Mouse (Mus musculus): Measurements from ENCODE around the gene Arfrp1. TPM values are rescaled to one million over a fixed set of nuclear protein-coding genes. Genes with fewer than 3 reads are reported as not detected.

Arfrp1 gene
- total and polyA plus RNA-seq, 3 experiments, result 29.2 to 55.6 (median 46.0) TPM

DNA sequence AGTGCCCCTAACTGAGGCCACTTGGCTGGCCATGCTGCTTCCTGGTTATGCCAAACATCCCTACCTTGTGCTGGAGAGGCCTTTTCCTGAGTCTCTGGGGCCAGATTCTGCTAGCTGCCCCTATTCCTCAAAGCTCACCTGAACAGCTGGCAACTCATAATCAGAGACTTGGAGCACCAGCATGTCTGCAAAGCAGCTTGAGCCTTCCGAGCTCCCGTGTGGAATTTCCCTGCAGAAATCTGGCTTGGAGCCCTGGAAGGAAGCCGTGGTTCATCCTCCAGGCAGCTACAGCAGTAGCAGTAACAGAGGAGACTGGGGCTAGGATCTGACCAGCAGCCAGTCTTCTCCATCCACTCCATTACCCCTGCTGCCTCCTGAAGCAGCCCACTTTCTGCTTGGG, 20.7 kb upstream of the Arfrp1 start:
- H3K36me3 ChIP-seq (replicated peaks in 1 of 2; ENCODE audit: control insufficient read depth in 1 of 2, insufficient read depth in 1 of 2, low read length in 1 of 2), result peaks cover 47 to 88% of the 10 kb centered on the region in 2 experiments

DNA sequence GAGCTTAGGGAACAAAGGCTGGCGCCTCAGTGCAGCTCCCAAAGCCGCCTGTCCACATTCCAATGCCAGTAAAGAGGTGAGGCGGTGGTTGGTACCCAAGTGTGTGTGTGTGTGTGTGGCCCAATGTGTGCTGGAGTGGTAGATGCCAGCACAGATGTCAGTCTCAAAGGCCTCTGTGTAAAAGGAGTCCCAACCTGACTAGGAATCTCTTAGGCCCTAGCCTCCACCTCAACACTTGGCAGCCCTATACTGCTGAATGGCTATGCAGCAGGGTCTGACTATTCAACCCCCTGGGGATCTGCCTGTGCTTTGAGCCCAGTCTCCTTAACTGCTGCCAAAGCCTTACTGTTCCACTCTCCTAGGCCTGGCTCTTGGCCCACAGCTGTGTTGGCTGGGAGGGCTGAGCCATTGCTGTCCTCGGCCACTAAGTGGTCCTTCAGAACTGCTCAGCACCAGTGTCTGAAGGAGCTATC, 19.8 kb upstream of the Arfrp1 start:
- no peak overlapping the region for H3K4me2 ChIP-seq (ENCODE audit: insufficient read depth, low read depth, poor library complexity, severe bottlenecking)
- H3K27ac ChIP-seq (ENCODE audit: insufficient read depth, low read depth), result no peak overlapping the region
- H3K4me3 ChIP-seq (replicated peaks in 1 of 3; ENCODE audit: low read depth in 2 of 3, low read length in 2 of 3, poor library complexity in 1 of 3), result no peak overlapping the region
- no peaks in the 10 kb centered on the region for H3K27me3 ChIP-seq (replicated peaks)
- no peak for DNase-seq (ENCODE audit: extremely low read depth)
- TF ChIP-seq KAT2A (IDR thresholded peaks at IDR 0.05; ENCODE audit: insufficient replicate concordance, low read length) (no peak), SMC3 (IDR thresholded peaks at IDR 0.05; ENCODE audit: low read depth, low read length) (no peak), E2F4 (IDR thresholded peaks at IDR 0.05; ENCODE audit: insufficient replicate concordance, low read depth, low read length) (no peak), USF2 (conservative IDR thresholded peaks at IDR 0.05; ENCODE audit: low read depth, low read length) (no peak), MAFK (IDR thresholded peaks at IDR 0.05; ENCODE audit: insufficient replicate concordance, low read length) (no peak), ZC3H11A (IDR thresholded peaks at IDR 0.05; ENCODE audit: low read depth, low read length) (no peak), MYC (IDR thresholded peaks at IDR 0.05; ENCODE audit: low read depth, low read length) (no peak), IRF4 (IDR thresholded peaks at IDR 0.05; ENCODE audit: low read depth, low read length) (no peak), MXI1 (IDR thresholded peaks at IDR 0.05; ENCODE audit: low read depth, low read length) (no peak), ETS1 (conservative IDR thresholded peaks at IDR 0.05; ENCODE audit: low read depth, low read length) (no peak), SIN3A (IDR thresholded peaks at IDR 0.05; ENCODE audit: low read length) (no peak), NRF1 (IDR thresholded peaks at IDR 0.05; ENCODE audit: low read depth, low read length) (no peak), TBP (conservative IDR thresholded peaks at IDR 0.05; ENCODE audit: low read depth, low read length) (no peak), GABPA (IDR thresholded peaks at IDR 0.05; ENCODE audit: insufficient replicate concordance, low read depth, low read length) (no peak)
- H3K9ac ChIP-seq (ENCODE audit: insufficient read depth, low read depth), result no peak overlapping the region
- H3K4me1 ChIP-seq (ENCODE audit: control insufficient read depth in 1 of 2, insufficient read depth in 2 of 2), result peaks cover 19 to 31% of the 10 kb centered on the region in 2 experiments
- dilution Hi-C loops (cut with MboI; ENCODE audit: extremely low pct_ligation_motif_present, extremely low pct_unique_long_range_greater_than_20kb, low sequenced_read_pairs), result no loop called here
- in situ Hi-C loops (cut with MboI; ENCODE audit: low pct_ligation_motif_present, low pct_unique_long_range_greater_than_20kb, low sequenced_read_pairs), result no loop called here
- no peaks in the 10 kb centered on the region for H3K79me2 ChIP-seq (replicated peaks; ENCODE audit: control insufficient read depth, extremely low read depth, insufficient read depth, poor library complexity, severe bottlenecking)
- H3K9me3 ChIP-seq (replicated peaks; ENCODE audit: low read length), result no peaks in the 10 kb centered on the region
- peaks cover 52 to 88% of the 10 kb centered on the region in 2 experiments for H3K36me3 ChIP-seq (replicated peaks in 1 of 2; ENCODE audit: control insufficient read depth in 1 of 2, insufficient read depth in 1 of 2, low read length in 1 of 2)

More for the DNA sequence above, 20.7 kb upstream of the Arfrp1 start:
- H3K9me3 ChIP-seq (replicated peaks; ENCODE audit: low read length), result no peaks in the 10 kb centered on the region
- H3K4me1 ChIP-seq (ENCODE audit: control insufficient read depth in 1 of 2, insufficient read depth in 2 of 2), result peaks cover 14 to 22% of the 10 kb centered on the region in 2 experiments
- H3K9ac ChIP-seq (ENCODE audit: insufficient read depth, low read depth), result no peak overlapping the region
- DNase-seq (ENCODE audit: extremely low read depth), result no peak
- H3K79me2 ChIP-seq (replicated peaks; ENCODE audit: control insufficient read depth, extremely low read depth, insufficient read depth, poor library complexity, severe bottlenecking), result no peaks in the 10 kb centered on the region
- no peak overlapping the region for H3K4me2 ChIP-seq (ENCODE audit: insufficient read depth, low read depth, poor library complexity, severe bottlenecking)
- H3K4me3 ChIP-seq (replicated peaks in 1 of 3; ENCODE audit: low read depth in 2 of 3, low read length in 2 of 3, poor library complexity in 1 of 3), result no peak overlapping the region
- TF ChIP-seq POLR2AphosphoS2 (IDR thresholded peaks at IDR 0.05; ENCODE audit: low read depth, low read length), result no peak
- no peak for TF ChIP-seq NELFE (IDR thresholded peaks at IDR 0.05; ENCODE audit: low read depth, low read length)
- no peak for TF ChIP-seq CHD2 (IDR thresholded peaks at IDR 0.05; ENCODE audit: low read length)
- no peak for TF ChIP-seq USF2 (conservative IDR thresholded peaks at IDR 0.05; ENCODE audit: low read depth, low read length)
- no peak for TF ChIP-seq HCFC1 (IDR thresholded peaks at IDR 0.05; ENCODE audit: low read depth, low read length)
- no peak for TF ChIP-seq MXI1 (IDR thresholded peaks at IDR 0.05; ENCODE audit: low read depth, low read length)
- no peak for TF ChIP-seq NRF1 (IDR thresholded peaks at IDR 0.05; ENCODE audit: low read depth, low read length)
- no peak for TF ChIP-seq UBTF (IDR thresholded peaks at IDR 0.05; ENCODE audit: low read depth, low read length)
- no peak for TF ChIP-seq MEF2A (IDR thresholded peaks at IDR 0.05; ENCODE audit: borderline replicate concordance, low read depth, low read length)
- TF ChIP-seq POLR2A (IDR thresholded peaks at IDR 0.05; ENCODE audit: low read depth, low read length), result no peak
- TF ChIP-seq MAX (IDR thresholded peaks at IDR 0.05; ENCODE audit: low read length), result no peak
- TF ChIP-seq PAX5 (IDR thresholded peaks at IDR 0.05; ENCODE audit: low read length), result no peak
- dilution Hi-C loops (cut with MboI; ENCODE audit: extremely low pct_ligation_motif_present, extremely low pct_unique_long_range_greater_than_20kb, low sequenced_read_pairs) (no loop called here), in situ Hi-C loops (cut with MboI; ENCODE audit: low pct_ligation_motif_present, low pct_unique_long_range_greater_than_20kb, low sequenced_read_pairs) (no loop called here)
- no peak overlapping the region for H3K27ac ChIP-seq (ENCODE audit: insufficient read depth, low read depth)
- no peaks in the 10 kb centered on the region for H3K27me3 ChIP-seq (replicated peaks)

All from CH12.LX (cell line).